Mouse (Mus musculus): Measurements from ENCODE around the gene Nr2e1. TPM values are rescaled to one million over a fixed set of nuclear protein-coding genes. Genes with fewer than 3 reads are reported as not detected.
A peak's percentile ranks its signal among the peaks of the same experiment; 100 is the strongest.

Nr2e1 gene
- polyA plus RNA-seq, 1 experiment = not detected

GRCm38 (mm10) chr10:42533836-42534453, 49.5 kb downstream of the Nr2e1 start:
- TF ChIP-seq GATA1 (IDR thresholded peaks at IDR 0.05; ENCODE audit: low read length) = peak; percentile 82

GRCm38 (mm10) chr10:42525682-42526081, 57.8 kb downstream of the Nr2e1 start:
- TF ChIP-seq GATA1 (IDR thresholded peaks at IDR 0.05; ENCODE audit: low read length) = no peak

- no peak for TF ChIP-seq GATA1 (IDR thresholded peaks at IDR 0.05; ENCODE audit: low read length)
Measured at GRCm38 (mm10) chr10:42523556-42524162, 59.8 kb downstream of the Nr2e1 start.

- TF ChIP-seq GATA1 (IDR thresholded peaks at IDR 0.05; ENCODE audit: low read length) = no peak
Measured at GRCm38 (mm10) chr10:42522912-42523311, 60.5 kb downstream of the Nr2e1 start.

- TF ChIP-seq GATA1 (IDR thresholded peaks at IDR 0.05; ENCODE audit: low read length) = no peak
Measured at GRCm38 (mm10) chr10:42521315-42521981, 62.0 kb downstream of the Nr2e1 start.

GRCm38 (mm10) chr10:42518363-42518762, 65.1 kb downstream of the Nr2e1 start:
- TF ChIP-seq GATA1 (IDR thresholded peaks at IDR 0.05; ENCODE audit: low read length) = peak; percentile 69

GRCm38 (mm10) chr10:42514125-42514524, 69.3 kb downstream of the Nr2e1 start:
- TF ChIP-seq GATA1 (IDR thresholded peaks at IDR 0.05; ENCODE audit: low read length) = no peak

Other genes starting within 250 kb of the Nr2e1 start
- gene Afg1l, start 105.1 kb downstream of the Nr2e1 start, polyA plus RNA-seq (2012) = 5.9 and 6.5 TPM in 2 replicates
- gene Snx3, start 81.6 kb downstream of the Nr2e1 start, polyA plus RNA-seq (2012) = 234 and 320 TPM in 2 replicates
- 5.2 and 5.8 TPM in 2 replicates for gene Ostm1, start 190 bp upstream of the Nr2e1 start, polyA plus RNA-seq (2012)
- gene Sec63, start 177.9 kb upstream of the Nr2e1 start, polyA plus RNA-seq (2012) = 2.3 and 2.9 TPM in 2 replicates